Mouse (Mus musculus): ENCODE results near the gene Itpk1. TPM values are rescaled to one million over a fixed set of nuclear protein-coding genes. Genes with fewer than 3 reads are reported as not detected.

The Itpk1 gene
- polyA plus RNA-seq, 1 experiment from 2014 or later = 5.5 TPM

GRCm38 (mm10) chr12:102607808-102608517 lies 96.8 kb downstream of the Itpk1 start:
- Histone ChIP-seq H3K4me3 (ENCODE audit: low read depth, low read length) (no peak overlapping the region), H3K4me2 (ENCODE audit: low read depth, low read length) (no peak overlapping the region), H3K27ac (ENCODE audit: low read length) (no peak overlapping the region), H3K36me3 (ENCODE audit: control insufficient read depth, insufficient read depth) (no peaks in the 10 kb centered on the region), H3K9me3 (replicated peaks; ENCODE audit: control insufficient read depth, low read length) (no peaks in the 10 kb centered on the region), H3K27me3 (ENCODE audit: control insufficient read depth, insufficient read depth, low read depth, low read length) (no peaks in the 10 kb centered on the region), H3K9ac (ENCODE audit: low read depth, low read length) (no peak overlapping the region), H3K4me1 (ENCODE audit: control insufficient read depth, low read depth, low read length) (no peaks in the 10 kb centered on the region)
- 67% methylated on average over 11 of the region's 11 CpGs for WGBS (ENCODE audit: insufficient replicate concordance)
- ATAC-seq (ENCODE audit: low read depth) = no peak

GRCm38 (mm10) chr12:102607066-102607465 lies 97.7 kb downstream of the Itpk1 start:
- Histone ChIP-seq H3K36me3 (ENCODE audit: control insufficient read depth, insufficient read depth) (no peaks in the 10 kb centered on the region), H3K4me3 (ENCODE audit: low read depth, low read length) (no peak overlapping the region), H3K9me3 (replicated peaks; ENCODE audit: control insufficient read depth, low read length) (no peaks in the 10 kb centered on the region), H3K4me1 (ENCODE audit: control insufficient read depth, low read depth, low read length) (no peaks in the 10 kb centered on the region), H3K9ac (ENCODE audit: low read depth, low read length) (no peak overlapping the region), H3K4me2 (ENCODE audit: low read depth, low read length) (no peak overlapping the region), H3K27ac (ENCODE audit: low read length) (no peak overlapping the region), H3K27me3 (ENCODE audit: control insufficient read depth, insufficient read depth, low read depth, low read length) (no peaks in the 10 kb centered on the region)
- no peak for ATAC-seq (ENCODE audit: low read depth)
- 81% methylated on average over 8 of the region's 8 CpGs for WGBS (ENCODE audit: insufficient replicate concordance)

- Histone ChIP-seq H3K4me1 (ENCODE audit: control insufficient read depth, low read depth, low read length) (no peaks in the 10 kb centered on the region), H3K9me3 (replicated peaks; ENCODE audit: control insufficient read depth, low read length) (no peaks in the 10 kb centered on the region), H3K4me2 (ENCODE audit: low read depth, low read length) (no peak overlapping the region), H3K9ac (ENCODE audit: low read depth, low read length) (no peak overlapping the region), H3K27me3 (ENCODE audit: control insufficient read depth, insufficient read depth, low read depth, low read length) (no peaks in the 10 kb centered on the region), H3K36me3 (ENCODE audit: control insufficient read depth, insufficient read depth) (no peaks in the 10 kb centered on the region), H3K4me3 (ENCODE audit: low read depth, low read length) (no peak overlapping the region), H3K27ac (ENCODE audit: low read length) (no peak overlapping the region)
- 51% methylated on average over 6 of the region's 6 CpGs for WGBS (ENCODE audit: insufficient replicate concordance)
- no peak for ATAC-seq (ENCODE audit: low read depth)
These were observed 99.1 kb downstream of the Itpk1 start for GRCm38 (mm10) chr12:102605607-102606006.

- no peaks in the 10 kb centered on the region for H3K4me1 ChIP-seq (ENCODE audit: control insufficient read depth, low read depth, low read length)
- H3K36me3 ChIP-seq (ENCODE audit: control insufficient read depth, insufficient read depth) = no peaks in the 10 kb centered on the region
- H3K9me3 ChIP-seq (replicated peaks; ENCODE audit: control insufficient read depth, low read length) = no peaks in the 10 kb centered on the region; the same call in 1 of the 2 replicates
- WGBS (ENCODE audit: insufficient replicate concordance) = 58% methylated on average over 9 of the region's 9 CpGs
- ATAC-seq (ENCODE audit: low read depth) = no peak
- no peak overlapping the region for H3K27ac ChIP-seq (ENCODE audit: low read length)
- H3K4me3 ChIP-seq (ENCODE audit: low read depth, low read length) = no peak overlapping the region
- H3K4me2 ChIP-seq (ENCODE audit: low read depth, low read length) = no peak overlapping the region
- no peaks in the 10 kb centered on the region for H3K27me3 ChIP-seq (ENCODE audit: control insufficient read depth, insufficient read depth, low read depth, low read length)
- no peak overlapping the region for H3K9ac ChIP-seq (ENCODE audit: low read depth, low read length)
These were observed 102.3 kb downstream of the Itpk1 start for GRCm38 (mm10) chr12:102602255-102603041.

- Histone ChIP-seq H3K27me3 (ENCODE audit: control insufficient read depth, insufficient read depth, low read depth, low read length) (no peaks in the 10 kb centered on the region), H3K36me3 (ENCODE audit: control insufficient read depth, insufficient read depth) (no peaks in the 10 kb centered on the region), H3K27ac (ENCODE audit: low read length) (no peak overlapping the region), H3K9ac (ENCODE audit: low read depth, low read length) (no peak overlapping the region), H3K4me2 (ENCODE audit: low read depth, low read length) (no peak overlapping the region), H3K4me1 (ENCODE audit: control insufficient read depth, low read depth, low read length) (no peaks in the 10 kb centered on the region), H3K9me3 (replicated peaks; ENCODE audit: control insufficient read depth, low read length) (no peaks in the 10 kb centered on the region; the same call in 1 of the 2 replicates), H3K4me3 (ENCODE audit: low read depth, low read length) (no peak overlapping the region)
- 57% methylated on average over 8 of the region's 8 CpGs for WGBS (ENCODE audit: insufficient replicate concordance)
- no peak for ATAC-seq (ENCODE audit: low read depth)
These were observed 102.9 kb downstream of the Itpk1 start for GRCm38 (mm10) chr12:102601847-102602246.

GRCm38 (mm10) chr12:102600345-102600744 lies 104.4 kb downstream of the Itpk1 start:
- no peaks in the 10 kb centered on the region for H3K27me3 ChIP-seq (ENCODE audit: control insufficient read depth, insufficient read depth, low read depth, low read length)
- no peak overlapping the region for H3K27ac ChIP-seq (ENCODE audit: low read length)
- H3K9ac ChIP-seq (ENCODE audit: low read depth, low read length) = no peak overlapping the region
- no peaks in the 10 kb centered on the region for H3K4me1 ChIP-seq (ENCODE audit: control insufficient read depth, low read depth, low read length)
- WGBS (ENCODE audit: insufficient replicate concordance) = 71% methylated on average over 6 of the region's 6 CpGs
- no peak overlapping the region for H3K4me3 ChIP-seq (ENCODE audit: low read depth, low read length)
- no peaks in the 10 kb centered on the region for H3K36me3 ChIP-seq (ENCODE audit: control insufficient read depth, insufficient read depth)
- H3K4me2 ChIP-seq (ENCODE audit: low read depth, low read length) = no peak overlapping the region
- no peak for ATAC-seq (ENCODE audit: low read depth)
- no peaks in the 10 kb centered on the region; the same call in 1 of the 2 replicates for H3K9me3 ChIP-seq (replicated peaks; ENCODE audit: control insufficient read depth, low read length)

- H3K4me3 ChIP-seq (ENCODE audit: low read depth, low read length) = no peak overlapping the region
- H3K4me1 ChIP-seq (ENCODE audit: control insufficient read depth, low read depth, low read length) = no peaks in the 10 kb centered on the region
- ATAC-seq (ENCODE audit: low read depth) = peak; percentile 62; the same call in 1 of the 2 replicates
- H3K27me3 ChIP-seq (ENCODE audit: control insufficient read depth, insufficient read depth, low read depth, low read length) = no peaks in the 10 kb centered on the region
- H3K27ac ChIP-seq (ENCODE audit: low read length) = no peak overlapping the region
- no peak overlapping the region for H3K4me2 ChIP-seq (ENCODE audit: low read depth, low read length)
- H3K9ac ChIP-seq (ENCODE audit: low read depth, low read length) = no peak overlapping the region
- no peaks in the 10 kb centered on the region; the same call in 1 of the 2 replicates for H3K9me3 ChIP-seq (replicated peaks; ENCODE audit: control insufficient read depth, low read length)
- no peaks in the 10 kb centered on the region for H3K36me3 ChIP-seq (ENCODE audit: control insufficient read depth, insufficient read depth)
- WGBS (ENCODE audit: insufficient replicate concordance) = 79% methylated on average over 7 of the region's 7 CpGs
These were observed 104.9 kb downstream of the Itpk1 start for GRCm38 (mm10) chr12:102599801-102600200.

- 80% methylated on average over 3 of the region's 3 CpGs for WGBS (ENCODE audit: insufficient replicate concordance)
- Histone ChIP-seq H3K9me3 (replicated peaks; ENCODE audit: control insufficient read depth, low read length) (no peaks in the 10 kb centered on the region; the same call in 1 of the 2 replicates), H3K4me2 (ENCODE audit: low read depth, low read length) (no peak overlapping the region), H3K36me3 (ENCODE audit: control insufficient read depth, insufficient read depth) (no peaks in the 10 kb centered on the region), H3K27ac (ENCODE audit: low read length) (no peak overlapping the region), H3K9ac (ENCODE audit: low read depth, low read length) (no peak overlapping the region), H3K27me3 (ENCODE audit: control insufficient read depth, insufficient read depth, low read depth, low read length) (no peaks in the 10 kb centered on the region), H3K4me3 (ENCODE audit: low read depth, low read length) (no peak overlapping the region), H3K4me1 (ENCODE audit: control insufficient read depth, low read depth, low read length) (no peaks in the 10 kb centered on the region)
- no peak for ATAC-seq (ENCODE audit: low read depth)
These were observed 106.2 kb downstream of the Itpk1 start for GRCm38 (mm10) chr12:102598535-102598934.

GRCm38 (mm10) chr12:102597466-102597865 lies 107.3 kb downstream of the Itpk1 start:
- ATAC-seq (ENCODE audit: low read depth) = no peak
- Histone ChIP-seq H3K9me3 (replicated peaks; ENCODE audit: control insufficient read depth, low read length) (no peaks in the 10 kb centered on the region; the same call in 1 of the 2 replicates), H3K27ac (ENCODE audit: low read length) (no peak overlapping the region), H3K9ac (ENCODE audit: low read depth, low read length) (no peak overlapping the region), H3K27me3 (ENCODE audit: control insufficient read depth, insufficient read depth, low read depth, low read length) (no peaks in the 10 kb centered on the region), H3K4me2 (ENCODE audit: low read depth, low read length) (no peak overlapping the region), H3K36me3 (ENCODE audit: control insufficient read depth, insufficient read depth) (no peaks in the 10 kb centered on the region), H3K4me3 (ENCODE audit: low read depth, low read length) (no peak overlapping the region), H3K4me1 (ENCODE audit: control insufficient read depth, low read depth, low read length) (no peaks in the 10 kb centered on the region)
- 63% methylated on average over 4 of the region's 4 CpGs for WGBS (ENCODE audit: insufficient replicate concordance)
